Mouse (Mus musculus) liver, adult 2 months (tissue): ENCODE results near the gene Ccsap. TPM values are rescaled to one million over a fixed set of nuclear protein-coding genes. Genes with fewer than 3 reads are reported as not detected.

Source experiments
- DNase-seq: peaks from one replicate; pipeline ENCODE4 v3.0.0-alpha.2; 2011; ENCODE audit warnings: low read depth, low spot score; ENCODE audit errors: extremely low read depth
- H3K27ac ChIP-seq: fragments of 200-500 bp; replicated peaks from 2 replicates; pipeline ENCODE4 v1.5.1; 2012; ENCODE audit warnings: low read depth, mild to moderate bottlenecking, control low read depth, inconsistent platforms, low read length; ENCODE audit not compliant: insufficient read depth
- H3K27me3 ChIP-seq: fragments of 200-500 bp; 2 replicates; pipeline ENCODE4 v1.6.1; 2012; ENCODE audit warnings: mild to moderate bottlenecking, moderate library complexity, low read length, inconsistent platforms; ENCODE audit not compliant: control insufficient read depth, insufficient read depth
- H3K36me3 ChIP-seq: fragments of 200-500 bp; 2 replicates; pipeline ENCODE4 v1.6.1; 2012; ENCODE audit warnings: low read length, inconsistent platforms; ENCODE audit not compliant: control insufficient read depth, insufficient read depth
- H3K4me1 ChIP-seq: fragments of 200-500 bp; 2 replicates; pipeline ENCODE4 v1.6.1; 2011; ENCODE audit warnings: low read length; ENCODE audit not compliant: control insufficient read depth, insufficient read depth
- H3K4me3 ChIP-seq: fragments of 200-500 bp; 2 replicates; pipeline ENCODE4 v1.5.1; 2011; ENCODE audit warnings: low read depth, mild to moderate bottlenecking, control low read depth, low read length, moderate library complexity; ENCODE audit not compliant: insufficient read depth
- H3K79me2 ChIP-seq: fragments of 200-500 bp; 2 replicates; pipeline ENCODE4 v1.6.1; 2012; ENCODE audit warnings: inconsistent platforms, mild to moderate bottlenecking, low read length, moderate library complexity; ENCODE audit not compliant: control insufficient read depth, insufficient read depth
- H3K9ac ChIP-seq: fragments of 200-500 bp; 2 replicates; pipeline ENCODE4 v1.6.1; 2012; ENCODE audit warnings: low read depth, mild to moderate bottlenecking, control low read depth, inconsistent platforms, low read length
- CTCF ChIP-seq: fragments of 200-500 bp; IDR thresholded peaks from 2 replicates; pipeline ENCODE4 v1.5.1; 2011; ENCODE audit warnings: low read depth, low read length, control low read depth
- POLR2A ChIP-seq: fragments of 200-500 bp; IDR thresholded peaks from 2 replicates; pipeline ENCODE4 v1.6.1; 2011; ENCODE audit warnings: low read length, control low read depth; ENCODE audit not compliant: insufficient read depth; ENCODE audit errors: extremely low read depth
- WGBS: fragments of 180-500 bp; shearing (Covaris S2); methylation state at CpG from one replicate; pipeline ENCODE4 v1.1.7; 2018; 5-methylcytosine and 5-hydroxymethylcytosine counted together
- polyA plus RNA-seq: library from polyadenylated mRNA; depleted of rRNA; stranded (reverse); fragments of >200 nt; gene quantifications from 2 replicates; pipeline ENCODE4 v1.2.3, GENCODE M21; 2012
- total RNA-seq: library from RNA; depleted of rRNA; stranded (reverse); fragments of >200 nt; gene quantifications from 2 replicates; pipeline ENCODE4 v1.2.3, GENCODE M21; 2014

Ccsap gene
- total and polyA plus RNA-seq, 2 experiments = 0.09 to 0.12 TPM

DNA sequence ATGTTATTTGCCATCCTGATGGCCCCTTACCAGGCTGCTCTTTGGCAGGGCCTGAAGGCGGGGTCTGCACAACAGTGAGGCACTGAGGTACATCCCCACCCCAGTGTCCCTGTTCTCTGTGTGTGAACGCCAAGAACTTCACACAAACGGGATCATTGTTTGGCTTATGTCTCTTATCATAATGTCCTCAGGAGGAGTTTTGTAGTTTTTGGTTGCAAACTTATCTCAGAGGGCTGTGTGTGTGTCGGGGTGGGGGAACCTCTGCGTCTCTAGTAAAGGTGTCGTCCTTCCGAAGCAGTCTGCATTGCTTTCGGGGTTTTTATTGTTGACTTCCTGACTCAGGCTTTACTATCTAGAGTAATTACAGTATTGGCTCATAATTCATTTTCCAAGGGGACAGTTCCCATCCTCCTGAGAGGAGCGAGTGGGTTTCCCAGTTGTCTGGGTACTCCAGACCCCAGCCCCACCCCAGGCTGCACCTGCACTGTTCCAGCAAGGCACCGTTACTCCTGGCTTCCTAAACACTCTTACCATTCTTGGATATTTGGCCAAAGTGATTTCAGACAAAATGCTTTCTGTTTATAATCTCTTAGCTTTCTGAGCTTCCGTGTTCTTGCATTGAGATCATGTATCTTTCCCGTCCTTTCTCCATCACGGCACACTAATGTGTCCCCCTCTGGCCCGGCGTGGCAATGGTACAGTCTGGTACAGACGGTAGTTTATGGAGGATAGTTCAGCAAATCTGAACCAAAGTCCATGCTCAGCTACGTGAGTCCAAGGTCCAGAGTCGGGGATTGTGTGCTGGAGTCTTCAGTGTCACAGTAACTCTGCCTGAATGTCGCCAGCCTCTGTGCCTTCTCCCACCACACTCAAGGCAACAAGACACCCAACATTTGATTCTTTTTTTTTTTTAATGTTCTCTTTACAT is 40.1 kb downstream of the Ccsap start:
- Histone ChIP-seq H3K27me3 (no peaks in the 10 kb centered on the region), H3K4me1 (peaks cover 30% of the 10 kb centered on the region), H3K9ac (peak overlapping the region; percentile 37; the same call in 1 of the 2 replicates), H3K79me2 (peaks cover 31% of the 10 kb centered on the region; the same call in 1 of the 2 replicates), H3K4me3 (peak overlapping the region; percentile 16), H3K27ac (peak overlapping the region; percentile 88), H3K36me3 (peaks cover 2% of the 10 kb centered on the region; the same call in 1 of the 2 replicates)
- peak; percentile 95 for DNase-seq
- 27% methylated on average over 19 of the region's 19 CpGs for WGBS
- TF ChIP-seq POLR2A = no peak
- TF ChIP-seq CTCF = no peak

DNA sequence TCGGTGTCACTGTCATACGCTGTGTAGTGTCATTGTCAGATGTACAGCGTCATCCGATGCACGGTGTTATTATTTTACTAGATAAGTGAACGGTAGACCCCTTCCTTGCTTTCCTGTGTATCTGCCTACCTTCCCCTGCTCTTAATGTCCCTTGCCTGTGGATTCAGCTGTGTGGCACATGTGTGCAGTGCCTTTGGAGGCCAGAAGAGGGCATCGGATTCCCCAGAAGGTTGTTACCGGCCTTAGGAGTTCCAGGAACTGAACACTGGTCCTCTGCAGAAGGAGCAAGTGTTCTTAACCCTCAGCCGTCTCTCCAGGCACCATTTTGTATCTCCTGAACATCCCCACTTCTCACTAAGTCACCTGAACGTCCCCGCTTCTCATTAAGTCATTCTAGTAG is 42.3 kb downstream of the Ccsap start:
- H3K36me3 ChIP-seq = no peaks in the 10 kb centered on the region
- peak; percentile 46 for TF ChIP-seq CTCF
- TF ChIP-seq POLR2A = no peak
- no peak overlapping the region for H3K9ac ChIP-seq
- DNase-seq = no peak
- no peaks in the 10 kb centered on the region for H3K27me3 ChIP-seq
- peaks cover 44% of the 10 kb centered on the region for H3K4me1 ChIP-seq
- peaks cover 36% of the 10 kb centered on the region; the same call in 1 of the 2 replicates for H3K79me2 ChIP-seq
- no peak overlapping the region for H3K4me3 ChIP-seq
- H3K27ac ChIP-seq = no peak overlapping the region
- WGBS = 93% methylated on average over 11 of the region's 11 CpGs

DNA sequence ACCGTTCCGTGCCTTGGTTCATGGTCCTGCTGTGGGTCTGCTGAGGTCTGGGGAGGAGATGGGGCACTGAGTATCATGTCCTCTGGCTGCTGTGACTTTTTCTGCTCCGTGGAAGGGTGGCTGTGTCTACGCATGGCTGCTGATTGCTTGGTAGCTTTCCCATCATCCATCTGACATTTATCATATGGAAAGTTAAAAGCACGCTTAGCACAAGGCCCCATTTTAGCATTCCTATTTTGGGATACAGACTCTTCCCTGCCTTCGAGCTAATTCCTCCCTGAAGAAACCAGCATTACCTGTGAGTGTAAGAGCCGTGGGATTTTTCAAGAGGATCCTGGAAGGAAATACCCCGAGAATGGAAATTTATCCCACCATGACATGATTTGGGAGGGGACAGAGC is 43.1 kb downstream of the Ccsap start:
- H3K4me1 ChIP-seq = peaks cover 45% of the 10 kb centered on the region
- DNase-seq = no peak

DNA sequence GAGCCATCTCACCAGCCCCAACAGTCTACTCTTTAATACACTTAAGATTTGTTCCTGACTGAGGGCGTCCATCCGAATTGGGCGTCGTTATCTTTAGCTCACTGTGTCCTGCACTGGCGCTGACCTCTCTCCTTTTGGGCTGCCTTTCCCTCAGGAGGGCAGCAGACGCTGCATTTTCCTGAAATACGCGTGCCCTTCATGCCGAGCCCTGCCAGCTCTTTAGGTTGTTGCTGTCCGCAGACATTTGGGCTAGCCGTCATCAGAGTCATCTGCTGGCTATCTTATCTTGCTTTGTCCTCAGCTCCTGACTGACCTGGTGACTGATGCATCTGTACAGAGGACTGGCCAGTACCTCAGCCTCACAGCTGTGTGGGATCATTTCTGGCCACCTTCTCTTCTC is 44.7 kb downstream of the Ccsap start:
- H3K27me3 ChIP-seq = no peaks in the 10 kb centered on the region
- H3K4me3 ChIP-seq = no peak overlapping the region
- TF ChIP-seq POLR2A = no peak
- no peak for TF ChIP-seq CTCF
- no peak for DNase-seq
- H3K4me1 ChIP-seq = peaks cover 45% of the 10 kb centered on the region
- no peak overlapping the region for H3K9ac ChIP-seq
- H3K79me2 ChIP-seq = peaks cover 42% of the 10 kb centered on the region
- H3K36me3 ChIP-seq = no peaks in the 10 kb centered on the region
- H3K27ac ChIP-seq = no peak overlapping the region
- 83% methylated on average over 11 of the region's 11 CpGs for WGBS

More for the DNA sequence above, 43.1 kb downstream of the Ccsap start:
- TF ChIP-seq POLR2A (no peak), CTCF (no peak)
- H3K4me3 ChIP-seq = no peak overlapping the region
- WGBS = 77% methylated on average over 8 of the region's 8 CpGs
- peaks cover 36% of the 10 kb centered on the region; the same call in 1 of the 2 replicates for H3K79me2 ChIP-seq
- 0 out of 2 replicates have a peak overlapping the region, but pooled peaks have one; percentile 4 for H3K27ac ChIP-seq
- H3K9ac ChIP-seq = no peak overlapping the region
- H3K36me3 ChIP-seq = no peaks in the 10 kb centered on the region
- H3K27me3 ChIP-seq = no peaks in the 10 kb centered on the region

DNA sequence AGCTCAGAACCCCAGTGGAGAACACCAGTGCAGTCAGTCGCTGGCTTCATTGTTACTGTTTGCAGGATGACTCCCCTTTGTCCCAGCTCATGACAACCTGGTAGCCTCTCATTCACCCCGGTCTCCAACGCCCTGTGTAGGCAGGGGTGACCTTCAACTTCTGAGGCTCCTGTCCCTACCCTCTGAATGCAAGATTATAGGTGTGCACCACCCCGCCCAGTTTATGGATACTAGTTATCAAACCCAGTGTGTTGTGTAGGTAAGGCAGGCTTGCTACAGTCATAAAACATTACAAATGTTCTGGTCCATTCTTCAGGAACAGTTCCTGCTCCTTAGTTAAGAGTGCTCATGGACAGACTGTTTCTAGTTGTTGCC is 46.1 kb downstream of the Ccsap start:
- Histone ChIP-seq H3K27me3 (no peaks in the 10 kb centered on the region), H3K9ac (peak overlapping the region; percentile 50), H3K79me2 (peaks cover 51% of the 10 kb centered on the region), H3K36me3 (no peaks in the 10 kb centered on the region), H3K4me3 (peak overlapping the region; percentile 34; the same call in 1 of the 2 replicates), H3K27ac (peak overlapping the region; percentile 91), H3K4me1 (peaks cover 44% of the 10 kb centered on the region)
- TF ChIP-seq POLR2A = no peak
- TF ChIP-seq CTCF = no peak
- no peak for DNase-seq
- 30% methylated on average over 4 of the region's 4 CpGs for WGBS

DNA sequence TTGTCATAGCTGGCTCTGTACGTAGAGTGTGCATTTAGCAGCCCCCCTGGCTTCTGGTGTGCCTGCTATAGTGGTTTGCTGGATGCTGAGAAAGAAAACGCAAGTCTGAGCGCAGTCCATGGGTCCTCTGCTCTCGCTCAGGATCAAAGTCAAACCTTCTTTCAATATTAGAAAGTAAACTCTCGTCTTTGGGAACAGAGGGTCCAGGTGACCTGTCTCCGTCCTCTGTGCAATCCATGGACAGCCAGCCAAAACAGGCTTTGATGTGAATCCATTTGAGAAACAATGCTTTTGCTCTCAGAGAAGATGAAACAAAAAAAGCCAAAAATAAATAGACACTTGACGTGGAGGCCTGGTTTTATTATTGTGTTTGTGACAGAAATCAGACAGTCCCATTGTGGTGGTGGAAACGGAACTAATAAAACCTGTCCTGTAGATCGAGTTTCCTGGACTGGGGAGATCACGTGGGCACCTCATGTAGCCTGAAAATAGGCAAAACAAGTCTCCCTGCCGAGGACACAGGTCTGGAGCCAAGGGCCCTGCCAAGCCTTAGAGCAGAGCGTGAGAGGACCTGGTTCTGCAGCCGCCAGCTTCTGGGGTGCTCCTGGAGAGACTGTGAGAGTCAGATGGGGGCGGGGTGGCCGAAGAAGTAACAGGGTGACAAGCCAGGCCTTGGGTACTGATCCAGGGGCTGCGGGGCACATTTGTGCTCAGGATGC is 46.7 kb downstream of the Ccsap start:
- H3K27me3 ChIP-seq = no peaks in the 10 kb centered on the region
- no peaks in the 10 kb centered on the region for H3K36me3 ChIP-seq
- peak overlapping the region; percentile 91 for H3K27ac ChIP-seq
- H3K79me2 ChIP-seq = peaks cover 48% of the 10 kb centered on the region
- H3K4me3 ChIP-seq = peak overlapping the region; percentile 34; the same call in 1 of the 2 replicates
- TF ChIP-seq CTCF (no peak), POLR2A (0 out of 2 replicates have a peak, but pooled peaks have one; percentile 16)
- peaks cover 41% of the 10 kb centered on the region for H3K4me1 ChIP-seq
- H3K9ac ChIP-seq = peak overlapping the region; percentile 50
- WGBS = 23% methylated on average over 16 of the region's 16 CpGs
- DNase-seq = peak; percentile 95
